Mouse (Mus musculus) MEL (cell line): ENCODE results near the gene Selenom.

Experiments
- CTCF ChIP-seq, 3 experiments: IDR thresholded peaks in 2 of 3; conservative IDR thresholded peaks in 1 of 3; 2 replicates each; pipeline ENCODE4 v1.5.1; 2011 to 2012; ENCODE audit warnings: low read length in 3 of 3, low read depth in 2 of 3, mild to moderate bottlenecking in 2 of 3, improper control_type of control experiment in 1 of 3, inconsistent platforms in 1 of 3, mixed read lengths in 1 of 3, moderate library complexity in 1 of 3; ENCODE audit not compliant: control insufficient read depth in 1 of 3, insufficient read depth in 1 of 3, poor library complexity in 1 of 3, severe bottlenecking in 1 of 3
- E2F4 ChIP-seq: IDR thresholded peaks from 2 replicates; pipeline ENCODE4 v1.6.1; 2011; ENCODE audit warnings: low read depth, low read length, improper control_type of control experiment, borderline replicate concordance
- POLR2A ChIP-seq, 2 experiments: IDR thresholded peaks; 2 replicates each; pipeline ENCODE4 v1.6.1; 2011 to 2012; ENCODE audit warnings: low read length in 2 of 2, mild to moderate bottlenecking in 2 of 2, control low read depth in 1 of 2, improper control_type of control experiment in 1 of 2, low read depth in 1 of 2, moderate library complexity in 1 of 2; ENCODE audit not compliant: control insufficient read depth in 1 of 2, insufficient read depth in 1 of 2, poor library complexity in 1 of 2
- POLR2AphosphoS5 ChIP-seq: IDR thresholded peaks from 2 replicates; pipeline ENCODE4 v1.6.1; 2012; ENCODE audit warnings: low read depth, borderline replicate concordance, mild to moderate bottlenecking, inconsistent platforms, low read length, moderate library complexity, mixed read lengths
- RAD21 ChIP-seq: IDR thresholded peaks from 2 replicates; pipeline ENCODE4 v1.6.1; 2011; ENCODE audit warnings: mild to moderate bottlenecking, low read depth, low read length, improper control_type of control experiment
- UBTF ChIP-seq: IDR thresholded peaks from 2 replicates; pipeline ENCODE4 v1.6.1; 2012; ENCODE audit warnings: low read depth, mild to moderate bottlenecking, inconsistent platforms, low read length, improper control_type of control experiment, moderate library complexity, borderline replicate concordance; ENCODE audit not compliant: insufficient read depth

- TF ChIP-seq POLR2AphosphoS5: no peak
- TF ChIP-seq E2F4: no peak
- TF ChIP-seq CTCF (IDR thresholded peaks at IDR 0.05 in 2 of 3, conservative IDR thresholded peaks at IDR 0.05 in 1 of 3; ENCODE audit: control insufficient read depth in 1 of 3, insufficient read depth in 1 of 3, low read depth in 2 of 3, low read length in 3 of 3, poor library complexity in 1 of 3, severe bottlenecking in 1 of 3): no peak
- no peak for TF ChIP-seq UBTF
- no peak for TF ChIP-seq RAD21
- no peak for TF ChIP-seq POLR2A (IDR thresholded peaks at IDR 0.05; ENCODE audit: control insufficient read depth in 1 of 2, insufficient read depth in 1 of 2, low read depth in 1 of 2, low read length in 2 of 2, poor library complexity in 1 of 2)
Measured at GRCm38 (mm10) chr11:3545531-3546241, 31.2 kb downstream of the Selenom start.
